Mouse (Mus musculus) C2C12 (cell line): Measurements from ENCODE around the gene Ascc2. TPM values are rescaled to one million over a fixed set of nuclear protein-coding genes. Genes with fewer than 3 reads are reported as not detected.

Source experiments
- H3K27me3 ChIP-seq: one replicate; pipeline ENCODE4 v1.6.1; 2011; ENCODE audit not compliant: control insufficient read depth, insufficient read depth, insufficient read length
- H3K36me3 ChIP-seq: one replicate; pipeline ENCODE4 v1.6.1; 2011; ENCODE audit not compliant: control insufficient read depth, insufficient read depth
- H3K4me3 ChIP-seq: one replicate; pipeline ENCODE4 v1.5.1; 2011; ENCODE audit warnings: mild to moderate bottlenecking, control low read depth; ENCODE audit not compliant: poor library complexity, insufficient read depth, severe bottlenecking
- H3K79me2 ChIP-seq: one replicate; pipeline ENCODE4 v1.6.1; 2011; ENCODE audit not compliant: control insufficient read depth, insufficient read depth
- H3K79me3 ChIP-seq: one replicate; pipeline ENCODE4 v1.6.1; 2011; ENCODE audit warnings: low read depth, control low read depth
- H3ac ChIP-seq: one replicate; pipeline ENCODE3; 2011; ENCODE audit warnings: low read depth; ENCODE audit not compliant: control insufficient read depth, insufficient read length
- CEBPB ChIP-seq: IDR thresholded peaks from one replicate; pipeline ENCODE4 v1.6.1; 2011; ENCODE audit warnings: low read depth, mild to moderate bottlenecking, control low read depth, moderate library complexity
- CTCF ChIP-seq: IDR thresholded peaks from one replicate; pipeline ENCODE4 v1.5.1; 2011; ENCODE audit not compliant: control insufficient read depth, insufficient read depth, insufficient read length
- FOSL1 ChIP-seq: IDR thresholded peaks from one replicate; pipeline ENCODE4 v1.8.0; 2011; ENCODE audit warnings: mild to moderate bottlenecking, low read length; ENCODE audit not compliant: poor library complexity, insufficient read depth, severe bottlenecking
- MAX ChIP-seq: IDR thresholded peaks from one replicate; pipeline ENCODE4 v1.6.1; 2011; ENCODE audit warnings: mild to moderate bottlenecking, control low read depth
- MYOD1 ChIP-seq: IDR thresholded peaks from one replicate; pipeline ENCODE4 v1.6.1; 2011; ENCODE audit warnings: low read depth; ENCODE audit not compliant: control insufficient read depth, insufficient read length
- MYOG ChIP-seq: IDR thresholded peaks from one replicate; pipeline ENCODE4 v1.6.1; 2011; ENCODE audit not compliant: control insufficient read depth, insufficient read length; ENCODE audit errors: extremely low read depth
- USF1 ChIP-seq: IDR thresholded peaks from one replicate; pipeline ENCODE4 v1.6.1; 2011; ENCODE audit warnings: low read depth, mild to moderate bottlenecking, control low read depth, moderate library complexity
- polyA plus RNA-seq: library from polyadenylated mRNA; unstranded; fragments of >200 nt; fragmentation: generic; extraction: Trizol; gene quantifications from one replicate; pipeline ENCODE4 v1.2.1, GENCODE M21; 2012; ENCODE audit warnings: missing spikeins

Gene Ascc2
- polyA plus RNA-seq, 1 experiment = 22.6 TPM

GRCm38 (mm10) chr11:4721728-4722127 is 84.2 kb downstream of the Ascc2 start:
- H3ac ChIP-seq = no peak overlapping the region
- no peaks in the 10 kb centered on the region for H3K79me3 ChIP-seq
- no peaks in the 10 kb centered on the region for H3K27me3 ChIP-seq
- no peaks in the 10 kb centered on the region for H3K79me2 ChIP-seq
- no peaks in the 10 kb centered on the region for H3K36me3 ChIP-seq
- no peak overlapping the region for H3K4me3 ChIP-seq
- TF ChIP-seq MAX (no peak), MYOD1 (no peak)

DNA sequence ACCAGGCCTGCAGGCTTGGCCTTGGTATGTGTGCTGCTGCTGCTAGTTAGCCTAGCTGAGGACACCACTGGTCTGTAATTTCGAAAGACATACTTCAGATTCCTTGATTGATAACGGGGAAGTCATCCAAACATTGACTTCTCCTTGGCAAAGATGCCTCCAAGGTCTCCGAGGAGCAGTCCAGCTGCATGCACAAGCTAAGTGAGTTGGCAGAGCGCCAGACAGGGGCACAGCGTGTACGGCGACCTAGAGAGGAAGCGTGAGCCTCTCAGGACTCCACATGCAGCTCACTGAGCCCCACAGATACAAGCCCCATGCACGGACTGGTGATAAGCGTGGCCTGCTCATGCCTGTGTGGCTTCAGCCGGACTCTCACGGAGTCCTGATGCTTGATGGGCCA is 92.1 kb downstream of the Ascc2 start:
- no peak overlapping the region for H3K4me3 ChIP-seq
- H3K79me3 ChIP-seq = no peaks in the 10 kb centered on the region
- no peak for TF ChIP-seq CEBPB
- no peak for TF ChIP-seq MYOG
- TF ChIP-seq CTCF = no peak
- no peak for TF ChIP-seq MAX
- no peak for TF ChIP-seq MYOD1
- no peak for TF ChIP-seq FOSL1
- TF ChIP-seq USF1 = no peak
- H3K79me2 ChIP-seq = no peaks in the 10 kb centered on the region
- no peaks in the 10 kb centered on the region for H3K27me3 ChIP-seq
- H3K36me3 ChIP-seq = no peaks in the 10 kb centered on the region
- no peak overlapping the region for H3ac ChIP-seq

- no peak overlapping the region for H3K4me3 ChIP-seq
- H3K27me3 ChIP-seq = no peaks in the 10 kb centered on the region
- TF ChIP-seq MAX (no peak), CTCF (no peak), MYOG (no peak), FOSL1 (no peak), MYOD1 (no peak), USF1 (no peak), CEBPB (no peak)
- H3ac ChIP-seq = no peak overlapping the region
- H3K79me2 ChIP-seq = no peaks in the 10 kb centered on the region
- H3K79me3 ChIP-seq = no peaks in the 10 kb centered on the region
- no peaks in the 10 kb centered on the region for H3K36me3 ChIP-seq
Observed at GRCm38 (mm10) chr11:4730096-4730495, 92.5 kb downstream of the Ascc2 start.

DNA sequence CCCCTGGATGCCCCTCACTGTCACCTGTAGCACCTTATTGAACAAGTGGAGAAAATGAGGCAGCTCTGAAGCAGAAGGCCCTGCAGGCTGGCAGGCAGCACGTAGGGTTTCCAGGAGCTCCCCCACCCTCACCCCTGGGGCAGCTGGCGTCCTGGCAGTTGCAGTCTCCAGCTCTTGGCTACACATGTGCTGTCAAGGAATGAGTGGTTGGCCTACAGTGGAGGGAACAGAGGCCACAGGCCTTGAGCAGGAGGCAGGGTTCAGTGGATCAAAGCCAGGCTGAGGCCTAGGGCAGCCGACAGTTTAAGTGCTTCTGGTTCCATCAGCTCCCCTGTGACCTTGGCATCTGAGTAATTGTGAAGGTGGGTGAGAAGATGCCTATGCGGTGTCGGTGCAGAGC is 93.4 kb downstream of the Ascc2 start:
- TF ChIP-seq CEBPB = no peak
- Histone ChIP-seq H3K4me3 (no peak overlapping the region), H3ac (no peak overlapping the region), H3K27me3 (no peaks in the 10 kb centered on the region), H3K79me3 (no peaks in the 10 kb centered on the region), H3K36me3 (no peaks in the 10 kb centered on the region), H3K79me2 (no peaks in the 10 kb centered on the region)

GRCm38 (mm10) chr11:4731781-4732180 is 94.2 kb downstream of the Ascc2 start:
- Histone ChIP-seq H3K79me3 (no peaks in the 10 kb centered on the region), H3ac (no peak overlapping the region)

DNA sequence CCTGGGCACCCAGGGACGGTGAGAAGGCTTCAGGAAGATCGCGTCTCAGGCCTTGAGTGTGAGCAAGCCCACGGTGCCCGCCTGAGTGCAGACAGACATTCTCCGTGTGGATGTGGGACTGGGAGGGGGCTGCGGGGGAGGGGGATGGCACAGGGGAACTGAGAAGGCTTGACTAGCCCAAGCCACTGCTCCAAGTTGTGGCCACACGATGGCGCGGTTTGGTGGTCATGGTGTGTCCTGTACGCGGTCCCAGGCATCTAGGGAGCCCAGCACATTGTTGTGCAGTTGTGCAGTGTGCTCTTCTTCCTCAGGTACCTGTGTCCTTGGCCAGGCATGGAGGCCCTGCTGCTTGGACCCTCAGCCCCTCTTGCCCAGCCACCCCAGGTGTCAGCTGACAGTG is 96.6 kb downstream of the Ascc2 start:
- Histone ChIP-seq H3K4me3 (no peak overlapping the region), H3K36me3 (no peaks in the 10 kb centered on the region), H3K27me3 (no peaks in the 10 kb centered on the region), H3K79me3 (no peaks in the 10 kb centered on the region), H3K79me2 (no peaks in the 10 kb centered on the region), H3ac (no peak overlapping the region)
- no peak for TF ChIP-seq MYOD1
- no peak for TF ChIP-seq MYOG

More at GRCm38 (mm10) chr11:4731781-4732180, 94.2 kb downstream of the Ascc2 start:
- TF ChIP-seq MYOD1 = no peak
- TF ChIP-seq FOSL1 = no peak
- no peak for TF ChIP-seq CEBPB
- no peak for TF ChIP-seq MAX
- TF ChIP-seq MYOG = no peak
- TF ChIP-seq USF1 = no peak
- TF ChIP-seq CTCF = no peak
- Histone ChIP-seq H3K4me3 (no peak overlapping the region), H3K79me2 (no peaks in the 10 kb centered on the region), H3K27me3 (no peaks in the 10 kb centered on the region), H3K36me3 (no peaks in the 10 kb centered on the region)

Other genes starting within 250 kb of the Ascc2 start
- gene Hormad2, start 196.6 kb upstream of the Ascc2 start, polyA plus RNA-seq = not detected
- gene Mtmr3, start 42.9 kb upstream of the Ascc2 start, polyA plus RNA-seq = 13.8 TPM
- gene Gm11032, start 17.7 kb upstream of the Ascc2 start, polyA plus RNA-seq = not detected
- 905 TPM for gene Uqcr10, start 66.6 kb downstream of the Ascc2 start, polyA plus RNA-seq
- 41.5 TPM for gene Zmat5, start 66.9 kb downstream of the Ascc2 start, polyA plus RNA-seq
- gene Cabp7, start 109.0 kb downstream of the Ascc2 start, polyA plus RNA-seq = 0.06 TPM
- 36.2 TPM for gene Nf2, start 211.8 kb downstream of the Ascc2 start, polyA plus RNA-seq
- gene Nipsnap1, start 236.2 kb downstream of the Ascc2 start, polyA plus RNA-seq = 15.1 TPM